Mouse (Mus musculus): ENCODE results near the gene Tgfa. TPM values are rescaled to one million over a fixed set of nuclear protein-coding genes. Genes with fewer than 3 reads are reported as not detected.

The Tgfa gene
- 1.4 and 2.1 TPM in 2 replicates for polyA plus RNA-seq (2016; fragmentation: Nextera tagmentation; extraction: Ambion mirVana)

GRCm38 (mm10) chr6:86194941-86195932, at the start of gene Tgfa:
Gene Tgfa (plus strand): TSS chr6:86195223.
- H3K9ac ChIP-seq, result no peak within 1 kb of the TSS
- H3K27ac ChIP-seq, result peak within 1 kb of the TSS; percentile 47
- peak; percentile 69 for ATAC-seq
- peak within 1 kb of the TSS; percentile 58 for H3K4me3 ChIP-seq
- no peaks in the 10 kb centered on the region for H3K9me3 ChIP-seq (replicated peaks)
- peak within 1 kb of the TSS; percentile 75 for H3K4me2 ChIP-seq
- no peaks in the 10 kb centered on the region for H3K36me3 ChIP-seq
- no peaks in the 10 kb centered on the region for H3K4me1 ChIP-seq
- peaks cover 83% of the 10 kb centered on the region for H3K27me3 ChIP-seq (replicated peaks)
- 1% methylated on average over 88 of the region's 97 CpGs for WGBS (ENCODE audit: insufficient replicate concordance)

- no peaks in the 10 kb centered on the region; the same call in 1 of the 2 replicates for H3K27me3 ChIP-seq (replicated peaks)
- H3K9ac ChIP-seq, result no peak overlapping the region
- H3K4me3 ChIP-seq, result no peak overlapping the region
- H3K4me2 ChIP-seq, result no peak overlapping the region
- ATAC-seq, result no peak
- H3K36me3 ChIP-seq, result no peaks in the 10 kb centered on the region
- no peaks in the 10 kb centered on the region for H3K9me3 ChIP-seq (replicated peaks)
- 11% methylated on average over 4 of the region's 4 CpGs for WGBS (ENCODE audit: insufficient replicate concordance)
- peaks cover 7% of the 10 kb centered on the region for H3K4me1 ChIP-seq
- no peak overlapping the region for H3K27ac ChIP-seq
Observed at GRCm38 (mm10) chr6:86148518-86148917, 46.5 kb upstream of the Tgfa start.

GRCm38 (mm10) chr6:86149001-86149400, 46.0 kb upstream of the Tgfa start:
- H3K27ac ChIP-seq, result no peak overlapping the region
- WGBS (ENCODE audit: insufficient replicate concordance), result 19% methylated on average over 4 of the region's 4 CpGs
- peaks cover 7% of the 10 kb centered on the region for H3K4me1 ChIP-seq
- no peaks in the 10 kb centered on the region for H3K36me3 ChIP-seq
- no peak for ATAC-seq
- H3K9me3 ChIP-seq (replicated peaks), result no peaks in the 10 kb centered on the region
- H3K4me2 ChIP-seq, result no peak overlapping the region
- no peak overlapping the region for H3K4me3 ChIP-seq
- no peak overlapping the region for H3K9ac ChIP-seq
- no peaks in the 10 kb centered on the region; the same call in 1 of the 2 replicates for H3K27me3 ChIP-seq (replicated peaks)

- peaks cover 5% of the 10 kb centered on the region; the same call in 1 of the 2 replicates for H3K27me3 ChIP-seq (replicated peaks)
- no peaks in the 10 kb centered on the region for H3K36me3 ChIP-seq
- H3K9ac ChIP-seq, result no peak overlapping the region
- H3K4me2 ChIP-seq, result no peak overlapping the region
- 77% methylated on average over 7 of the region's 7 CpGs for WGBS (ENCODE audit: insufficient replicate concordance)
- no peaks in the 10 kb centered on the region for H3K9me3 ChIP-seq (replicated peaks)
- H3K27ac ChIP-seq, result no peak overlapping the region
- H3K4me3 ChIP-seq, result no peak overlapping the region
- peaks cover 7% of the 10 kb centered on the region for H3K4me1 ChIP-seq
- no peak for ATAC-seq
Observed at GRCm38 (mm10) chr6:86152676-86153075, 42.3 kb upstream of the Tgfa start.

GRCm38 (mm10) chr6:86153436-86153990, 41.5 kb upstream of the Tgfa start:
- WGBS (ENCODE audit: insufficient replicate concordance), result 60% methylated on average over 8 of the region's 8 CpGs
- no peak overlapping the region for H3K4me3 ChIP-seq
- no peak for ATAC-seq
- H3K4me1 ChIP-seq, result peaks cover 5% of the 10 kb centered on the region
- no peaks in the 10 kb centered on the region for H3K36me3 ChIP-seq
- no peak overlapping the region for H3K4me2 ChIP-seq
- no peaks in the 10 kb centered on the region for H3K9me3 ChIP-seq (replicated peaks)
- H3K27ac ChIP-seq, result no peak overlapping the region
- no peak overlapping the region for H3K9ac ChIP-seq
- peaks cover 5% of the 10 kb centered on the region; the same call in 1 of the 2 replicates for H3K27me3 ChIP-seq (replicated peaks)

GRCm38 (mm10) chr6:86154006-86154405, 41.0 kb upstream of the Tgfa start:
- Histone ChIP-seq H3K9ac (no peak overlapping the region), H3K4me1 (peaks cover under 1% of the 10 kb centered on the region; the same call in 1 of the 2 replicates), H3K27ac (no peak overlapping the region), H3K27me3 (replicated peaks) (peaks cover 5% of the 10 kb centered on the region; the same call in 1 of the 2 replicates), H3K36me3 (no peaks in the 10 kb centered on the region), H3K4me2 (no peak overlapping the region), H3K4me3 (no peak overlapping the region), H3K9me3 (replicated peaks) (no peaks in the 10 kb centered on the region)
- ATAC-seq, result no peak
- WGBS (ENCODE audit: insufficient replicate concordance), result 54% methylated on average over 5 of the region's 5 CpGs

GRCm38 (mm10) chr6:86154481-86154880, 40.5 kb upstream of the Tgfa start:
- no peak overlapping the region for H3K4me3 ChIP-seq
- 36% methylated on average over 2 of the region's 2 CpGs for WGBS (ENCODE audit: insufficient replicate concordance)
- H3K9ac ChIP-seq, result no peak overlapping the region
- no peaks in the 10 kb centered on the region for H3K9me3 ChIP-seq (replicated peaks)
- no peak overlapping the region for H3K27ac ChIP-seq
- ATAC-seq, result no peak
- H3K4me1 ChIP-seq, result no peaks in the 10 kb centered on the region
- H3K36me3 ChIP-seq, result no peaks in the 10 kb centered on the region
- H3K27me3 ChIP-seq (replicated peaks), result peaks cover 5% of the 10 kb centered on the region; the same call in 1 of the 2 replicates
- no peak overlapping the region for H3K4me2 ChIP-seq

- H3K27ac ChIP-seq, result no peak overlapping the region
- WGBS (ENCODE audit: insufficient replicate concordance), result 67% methylated on average over 17 of the region's 17 CpGs
- no peak overlapping the region for H3K9ac ChIP-seq
Observed at GRCm38 (mm10) chr6:86157253-86158234, 37.5 kb upstream of the Tgfa start.

GRCm38 (mm10) chr6:86160878-86161277, 34.1 kb upstream of the Tgfa start:
- Histone ChIP-seq H3K27ac (no peak overlapping the region), H3K4me3 (no peak overlapping the region), H3K4me2 (no peak overlapping the region), H3K4me1 (no peaks in the 10 kb centered on the region), H3K9ac (no peak overlapping the region), H3K36me3 (no peaks in the 10 kb centered on the region), H3K9me3 (replicated peaks) (no peaks in the 10 kb centered on the region), H3K27me3 (replicated peaks) (peaks cover 21% of the 10 kb centered on the region)
- WGBS (ENCODE audit: insufficient replicate concordance), result 66% methylated on average over 3 of the region's 3 CpGs
- ATAC-seq, result no peak

More at GRCm38 (mm10) chr6:86157253-86158234, 37.5 kb upstream of the Tgfa start:
- Histone ChIP-seq H3K4me2 (no peak overlapping the region), H3K36me3 (no peaks in the 10 kb centered on the region), H3K9me3 (replicated peaks) (no peaks in the 10 kb centered on the region), H3K4me3 (no peak overlapping the region), H3K4me1 (no peaks in the 10 kb centered on the region), H3K27me3 (replicated peaks) (0 out of 2 replicates have a peak, but pooled peaks cover 5% of the 10 kb centered on the region)
- ATAC-seq, result no peak

GRCm38 (mm10) chr6:86161586-86161985, 33.4 kb upstream of the Tgfa start:
- Histone ChIP-seq H3K36me3 (no peaks in the 10 kb centered on the region), H3K9ac (no peak overlapping the region), H3K27me3 (replicated peaks) (peaks cover 16% of the 10 kb centered on the region), H3K27ac (no peak overlapping the region), H3K9me3 (replicated peaks) (no peaks in the 10 kb centered on the region), H3K4me1 (no peaks in the 10 kb centered on the region), H3K4me2 (no peak overlapping the region), H3K4me3 (no peak overlapping the region)
- ATAC-seq, result no peak
- WGBS (ENCODE audit: insufficient replicate concordance), result 57% methylated on average over 7 of the region's 7 CpGs

- WGBS (ENCODE audit: insufficient replicate concordance), result 53% methylated on average over 3 of the region's 3 CpGs
- Histone ChIP-seq H3K9ac (no peak overlapping the region), H3K27me3 (replicated peaks) (peaks cover 27% of the 10 kb centered on the region), H3K4me3 (no peak overlapping the region), H3K36me3 (no peaks in the 10 kb centered on the region), H3K4me2 (no peak overlapping the region), H3K27ac (no peak overlapping the region), H3K4me1 (no peaks in the 10 kb centered on the region), H3K9me3 (replicated peaks) (no peaks in the 10 kb centered on the region)
- ATAC-seq, result no peak
Observed at GRCm38 (mm10) chr6:86164028-86164427, 31.0 kb upstream of the Tgfa start.
